Mouse (Mus musculus): ENCODE measurements around the gene Traf1. TPM values are rescaled to one million over a fixed set of nuclear protein-coding genes. Genes with fewer than 3 reads are reported as not detected.

Traf1 gene
- polyA plus RNA-seq, 1 experiment from 2014 or later = 1.8 TPM

GRCm38 (mm10) chr2:34906861-34907604, 54.5 kb downstream of the Traf1 start:
- ATAC-seq (ENCODE audit: insufficient number of reproducible peaks, insufficient read depth, low FRiP score, low TSS enrichment) = no peak
- H3K27ac ChIP-seq = no peak overlapping the region
- no peaks in the 10 kb centered on the region for H3K9me3 ChIP-seq
- H3K36me3 ChIP-seq = no peaks in the 10 kb centered on the region
- H3K4me2 ChIP-seq (replicated peaks) = no peak overlapping the region
- H3K4me1 ChIP-seq = 0 out of 2 replicates have a peak, but pooled peaks cover 4% of the 10 kb centered on the region
- 56% methylated on average over 12 of the region's 12 CpGs for whole genome bisulfite sequencing
- H3K9ac ChIP-seq = no peak overlapping the region
- H3K27me3 ChIP-seq = peaks cover 28% of the 10 kb centered on the region
- no peak overlapping the region for H3K4me3 ChIP-seq

- Histone ChIP-seq H3K9me3 (no peaks in the 10 kb centered on the region), H3K4me1 (0 out of 2 replicates have a peak, but pooled peaks cover 4% of the 10 kb centered on the region), H3K27me3 (peaks cover 22% of the 10 kb centered on the region), H3K4me3 (no peak overlapping the region), H3K27ac (no peak overlapping the region), H3K4me2 (replicated peaks) (no peak overlapping the region), H3K9ac (no peak overlapping the region), H3K36me3 (no peaks in the 10 kb centered on the region)
- 72% methylated on average over 6 of the region's 6 CpGs for WGBS
- no peak for ATAC-seq (ENCODE audit: insufficient number of reproducible peaks, insufficient read depth, low FRiP score, low TSS enrichment)
These were observed 55.1 kb downstream of the Traf1 start for GRCm38 (mm10) chr2:34906426-34906825.

GRCm38 (mm10) chr2:34904849-34905542, 56.6 kb downstream of the Traf1 start:
- no peak overlapping the region for H3K27ac ChIP-seq
- peak overlapping the region; percentile 55 for H3K4me2 ChIP-seq (replicated peaks)
- no peaks in the 10 kb centered on the region for H3K36me3 ChIP-seq
- H3K4me3 ChIP-seq = peak overlapping the region; percentile 26
- no peaks in the 10 kb centered on the region for H3K9me3 ChIP-seq
- peak; percentile 93 for ATAC-seq (ENCODE audit: insufficient number of reproducible peaks, insufficient read depth, low FRiP score, low TSS enrichment)
- H3K4me1 ChIP-seq = 0 out of 2 replicates have a peak, but pooled peaks cover 4% of the 10 kb centered on the region
- H3K27me3 ChIP-seq = peaks cover 9% of the 10 kb centered on the region; the same call in 1 of the 2 replicates
- 0 out of 2 replicates have a peak overlapping the region, but pooled peaks have one; percentile 24 for H3K9ac ChIP-seq
- 1% methylated on average over 34 of the region's 34 CpGs for WGBS

GRCm38 (mm10) chr2:34903652-34904405, 57.7 kb downstream of the Traf1 start:
- H3K27ac ChIP-seq = no peak overlapping the region
- ATAC-seq (ENCODE audit: insufficient number of reproducible peaks, insufficient read depth, low FRiP score, low TSS enrichment) = no peak
- H3K4me2 ChIP-seq (replicated peaks) = no peak overlapping the region; the same call in 1 of the 2 replicates
- no peak overlapping the region for H3K9ac ChIP-seq
- WGBS = 88% methylated on average over 4 of the region's 4 CpGs
- no peak overlapping the region for H3K4me3 ChIP-seq
- 0 out of 2 replicates have a peak, but pooled peaks cover 6% of the 10 kb centered on the region for H3K27me3 ChIP-seq
- H3K4me1 ChIP-seq = 0 out of 2 replicates have a peak, but pooled peaks cover 4% of the 10 kb centered on the region
- H3K9me3 ChIP-seq = no peaks in the 10 kb centered on the region
- no peaks in the 10 kb centered on the region for H3K36me3 ChIP-seq

- no peak for ATAC-seq (ENCODE audit: insufficient number of reproducible peaks, insufficient read depth, low FRiP score, low TSS enrichment)
- Histone ChIP-seq H3K27ac (no peak overlapping the region), H3K36me3 (no peaks in the 10 kb centered on the region), H3K9me3 (no peaks in the 10 kb centered on the region), H3K9ac (no peak overlapping the region), H3K4me2 (replicated peaks) (no peak overlapping the region), H3K27me3 (0 out of 2 replicates have a peak, but pooled peaks cover 6% of the 10 kb centered on the region), H3K4me3 (no peak overlapping the region), H3K4me1 (0 out of 2 replicates have a peak, but pooled peaks cover 4% of the 10 kb centered on the region)
- WGBS = 86% methylated on average over 7 of the region's 7 CpGs
These were observed 58.4 kb downstream of the Traf1 start for GRCm38 (mm10) chr2:34903191-34903590.

GRCm38 (mm10) chr2:34902731-34903130, 58.8 kb downstream of the Traf1 start:
- no peak for ATAC-seq (ENCODE audit: insufficient number of reproducible peaks, insufficient read depth, low FRiP score, low TSS enrichment)
- 0 out of 2 replicates have a peak, but pooled peaks cover 4% of the 10 kb centered on the region for H3K4me1 ChIP-seq
- 0 out of 2 replicates have a peak overlapping the region, but pooled peaks have one; percentile 19 for H3K9ac ChIP-seq
- WGBS = 84% methylated on average over 6 of the region's 6 CpGs
- H3K9me3 ChIP-seq = no peaks in the 10 kb centered on the region
- H3K36me3 ChIP-seq = no peaks in the 10 kb centered on the region
- H3K27me3 ChIP-seq = 0 out of 2 replicates have a peak, but pooled peaks cover 6% of the 10 kb centered on the region
- H3K4me3 ChIP-seq = no peak overlapping the region
- H3K4me2 ChIP-seq (replicated peaks) = no peak overlapping the region
- H3K27ac ChIP-seq = no peak overlapping the region

- Histone ChIP-seq H3K4me1 (0 out of 2 replicates have a peak, but pooled peaks cover 4% of the 10 kb centered on the region), H3K36me3 (no peaks in the 10 kb centered on the region), H3K4me3 (no peak overlapping the region), H3K4me2 (replicated peaks) (no peak overlapping the region), H3K27me3 (no peaks in the 10 kb centered on the region), H3K27ac (no peak overlapping the region), H3K9ac (no peak overlapping the region), H3K9me3 (no peaks in the 10 kb centered on the region)
- no peak for ATAC-seq (ENCODE audit: insufficient number of reproducible peaks, insufficient read depth, low FRiP score, low TSS enrichment)
- 79% methylated on average over 4 of the region's 4 CpGs for WGBS
These were observed 59.8 kb downstream of the Traf1 start for GRCm38 (mm10) chr2:34901726-34902125.

- Histone ChIP-seq H3K9me3 (no peaks in the 10 kb centered on the region), H3K27me3 (no peaks in the 10 kb centered on the region), H3K36me3 (no peaks in the 10 kb centered on the region), H3K4me2 (replicated peaks) (no peak overlapping the region), H3K27ac (no peak overlapping the region), H3K9ac (no peak overlapping the region), H3K4me3 (no peak overlapping the region), H3K4me1 (0 out of 2 replicates have a peak, but pooled peaks cover 4% of the 10 kb centered on the region)
- no peak for ATAC-seq (ENCODE audit: insufficient number of reproducible peaks, insufficient read depth, low FRiP score, low TSS enrichment)
- WGBS = 79% methylated on average over 1 of the region's 1 CpGs
These were observed 61.2 kb downstream of the Traf1 start for GRCm38 (mm10) chr2:34900412-34900811.

GRCm38 (mm10) chr2:34899682-34900081, 61.9 kb downstream of the Traf1 start:
- 0 out of 2 replicates have a peak, but pooled peaks cover 4% of the 10 kb centered on the region for H3K4me1 ChIP-seq
- H3K4me3 ChIP-seq = no peak overlapping the region
- H3K27ac ChIP-seq = no peak overlapping the region
- no peaks in the 10 kb centered on the region for H3K27me3 ChIP-seq
- H3K9me3 ChIP-seq = no peaks in the 10 kb centered on the region
- H3K9ac ChIP-seq = no peak overlapping the region
- no peak overlapping the region for H3K4me2 ChIP-seq (replicated peaks)
- 80% methylated on average over 11 of the region's 11 CpGs for WGBS
- no peaks in the 10 kb centered on the region for H3K36me3 ChIP-seq
- no peak for ATAC-seq (ENCODE audit: insufficient number of reproducible peaks, insufficient read depth, low FRiP score, low TSS enrichment)

- H3K27me3 ChIP-seq = no peaks in the 10 kb centered on the region
- no peaks in the 10 kb centered on the region for H3K4me1 ChIP-seq
- no peaks in the 10 kb centered on the region for H3K36me3 ChIP-seq
- no peak overlapping the region for H3K27ac ChIP-seq
- no peak overlapping the region for H3K4me3 ChIP-seq
- H3K9me3 ChIP-seq = no peaks in the 10 kb centered on the region
- no peak overlapping the region for H3K9ac ChIP-seq
- H3K4me2 ChIP-seq (replicated peaks) = no peak overlapping the region
- WGBS = 20% methylated on average over 10 of the region's 10 CpGs
- ATAC-seq (ENCODE audit: insufficient number of reproducible peaks, insufficient read depth, low FRiP score, low TSS enrichment) = no peak
These were observed 63.8 kb downstream of the Traf1 start for GRCm38 (mm10) chr2:34897820-34898219.

- no peak overlapping the region for H3K27ac ChIP-seq
- 83% methylated on average over 17 of the region's 17 CpGs for WGBS
- H3K4me2 ChIP-seq (replicated peaks) = no peak overlapping the region
- no peaks in the 10 kb centered on the region for H3K9me3 ChIP-seq
- no peaks in the 10 kb centered on the region for H3K27me3 ChIP-seq
- no peak for ATAC-seq (ENCODE audit: insufficient number of reproducible peaks, insufficient read depth, low FRiP score, low TSS enrichment)
- H3K4me1 ChIP-seq = no peaks in the 10 kb centered on the region
- no peaks in the 10 kb centered on the region for H3K36me3 ChIP-seq
- H3K9ac ChIP-seq = no peak overlapping the region
- no peak overlapping the region for H3K4me3 ChIP-seq
These were observed 64.6 kb downstream of the Traf1 start for GRCm38 (mm10) chr2:34896821-34897460.

All from embryonic facial prominence, embryonic 12.5 days (tissue).